Mouse (Mus musculus): ENCODE results near the gene Gpatch8. TPM values are rescaled to one million over a fixed set of nuclear protein-coding genes. Genes with fewer than 3 reads are reported as not detected.

Gene Gpatch8
- polyA plus RNA-seq (2014; fragmentation: Nextera tagmentation; extraction: Ambion mirVana) = 42.5 and 43.8 TPM in 2 replicates

- peaks cover 13% of the 10 kb centered on the region for H3K4me1 ChIP-seq (ENCODE audit: control insufficient read depth, insufficient read depth, low read length)
- H3K4me3 ChIP-seq (ENCODE audit: low read depth, low read length) = peak within 1 kb of the TSS; percentile 96
- DNase-seq (ENCODE audit: low spot score, missing footprints) = peak; percentile 100
- H3K27me3 ChIP-seq (ENCODE audit: control insufficient read depth, insufficient read depth, low read length) = no peaks in the 10 kb centered on the region
- peak within 1 kb of the TSS; percentile 83 for H3K4me2 ChIP-seq
- H3K9me3 ChIP-seq (ENCODE audit: control insufficient read depth, low read length) = no peaks in the 10 kb centered on the region
- peak within 1 kb of the TSS; percentile 96 for H3K27ac ChIP-seq (ENCODE audit: low read depth, low read length)
- 1% methylated on average over 50 of the region's 55 CpGs for WGBS
- ATAC-seq (ENCODE audit: low FRiP score) = peak; percentile 96
- peak within 1 kb of the TSS; percentile 99 for H3K9ac ChIP-seq (ENCODE audit: low read length)
- no peaks in the 10 kb centered on the region for H3K36me3 ChIP-seq (ENCODE audit: control insufficient read depth, insufficient read depth, low read length)
These were observed at the start of gene Gpatch8 for GRCm38 (mm10) chr11:102556031-102556715. TSS of gene Gpatch8 (minus strand) at chr11:102556392.

DNA sequence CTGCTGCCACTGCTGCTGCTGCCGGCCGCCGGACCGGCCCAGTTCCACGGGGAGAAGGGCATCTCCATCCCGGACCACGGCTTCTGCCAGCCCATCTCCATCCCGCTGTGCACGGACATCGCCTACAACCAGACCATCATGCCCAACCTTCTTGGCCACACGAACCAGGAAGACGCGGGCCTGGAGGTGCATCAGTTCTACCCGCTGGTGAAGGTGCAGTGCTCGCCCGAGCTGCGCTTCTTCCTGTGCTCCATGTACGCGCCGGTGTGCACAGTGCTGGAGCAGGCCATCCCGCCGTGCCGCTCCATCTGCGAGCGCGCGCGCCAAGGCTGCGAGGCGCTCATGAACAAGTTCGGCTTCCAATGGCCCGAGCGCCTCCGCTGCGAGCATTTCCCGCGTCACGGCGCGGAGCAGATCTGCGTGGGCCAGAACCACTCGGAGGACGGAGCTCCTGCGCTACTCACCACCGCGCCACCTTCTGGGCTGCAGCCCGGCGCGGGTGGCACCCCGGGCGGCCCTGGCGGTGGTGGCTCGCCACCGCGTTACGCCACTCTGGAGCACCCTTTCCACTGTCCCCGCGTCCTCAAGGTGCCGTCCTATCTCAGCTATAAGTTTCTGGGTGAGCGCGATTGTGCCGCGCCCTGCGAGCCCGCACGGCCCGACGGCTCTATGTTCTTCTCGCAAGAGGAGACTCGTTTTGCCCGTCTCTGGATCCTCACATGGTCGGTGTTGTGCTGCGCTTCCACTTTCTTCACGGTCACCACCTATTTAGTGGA is 48.8 kb upstream of the Gpatch8 start:
- under 1% methylated on average over 74 of the region's 74 CpGs for WGBS
- ATAC-seq (ENCODE audit: low FRiP score) = peak; percentile 22
- DNase-seq (ENCODE audit: low spot score, missing footprints) = peak; percentile 97

DNA sequence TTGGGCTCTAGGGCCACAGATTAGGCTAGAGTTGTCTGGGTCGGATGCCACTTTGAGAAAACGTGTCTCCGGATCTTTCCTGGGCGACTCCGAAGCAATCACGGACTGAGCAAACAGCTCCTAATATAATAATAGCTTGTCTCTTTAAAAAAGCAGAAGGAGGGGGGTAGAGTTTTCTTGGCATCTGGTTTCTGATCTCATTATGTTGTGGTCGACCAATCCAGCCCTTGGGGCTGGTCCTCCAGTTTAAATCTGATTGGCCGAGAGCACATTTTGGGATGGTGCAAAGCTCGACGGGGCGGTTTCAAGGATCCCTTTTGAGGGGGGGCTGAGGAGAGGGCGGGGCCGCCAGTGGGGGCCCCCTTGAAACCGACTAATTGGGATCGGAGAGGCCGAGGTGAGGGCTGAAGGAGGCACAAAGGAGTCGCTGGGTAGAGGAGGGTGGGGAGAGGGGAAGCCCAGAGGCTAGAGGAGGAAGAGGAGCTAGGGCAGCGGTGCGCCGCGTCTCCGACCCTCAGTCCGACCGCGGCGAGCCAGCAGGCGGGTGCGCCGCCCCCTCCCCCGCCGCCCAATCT is 47.9 kb upstream of the Gpatch8 start, which contains the start of gene Fzd2:
TSS of gene Fzd2 (plus strand) at position 387 of the 575 bp plus-strand sequence.
- ATAC-seq (ENCODE audit: low FRiP score) = peak; percentile 93
- peaks cover 29% of the 10 kb centered on the region for H3K4me1 ChIP-seq (ENCODE audit: control insufficient read depth, insufficient read depth, low read length)
- WGBS = under 1% methylated on average over 31 of the region's 31 CpGs

More for the DNA sequence above, 48.8 kb upstream of the Gpatch8 start:
- peaks cover 36% of the 10 kb centered on the region for H3K4me1 ChIP-seq (ENCODE audit: control insufficient read depth, insufficient read depth, low read length)
- peak overlapping the region; percentile 99 for H3K27ac ChIP-seq (ENCODE audit: low read depth, low read length)
- H3K9me3 ChIP-seq (ENCODE audit: control insufficient read depth, low read length) = no peaks in the 10 kb centered on the region
- peak overlapping the region; percentile 90 for H3K4me3 ChIP-seq (ENCODE audit: low read depth, low read length)
- H3K36me3 ChIP-seq (ENCODE audit: control insufficient read depth, insufficient read depth, low read length) = no peaks in the 10 kb centered on the region
- peak overlapping the region; percentile 91 for H3K4me2 ChIP-seq
- H3K27me3 ChIP-seq (ENCODE audit: control insufficient read depth, insufficient read depth, low read length) = peaks cover 4% of the 10 kb centered on the region; the same call in 1 of the 2 replicates
- H3K9ac ChIP-seq (ENCODE audit: low read length) = peak overlapping the region; percentile 97

GRCm38 (mm10) chr11:102603496-102603850 is 47.3 kb upstream of the Gpatch8 start:
- ATAC-seq (ENCODE audit: low FRiP score) = peak; percentile 74
- Histone ChIP-seq H3K27ac (ENCODE audit: low read depth, low read length) (peak overlapping the region; percentile 99), H3K4me1 (ENCODE audit: control insufficient read depth, insufficient read depth, low read length) (peaks cover 22% of the 10 kb centered on the region), H3K9ac (ENCODE audit: low read length) (peak overlapping the region; percentile 69), H3K9me3 (ENCODE audit: control insufficient read depth, low read length) (no peaks in the 10 kb centered on the region), H3K27me3 (ENCODE audit: control insufficient read depth, insufficient read depth, low read length) (peaks cover 4% of the 10 kb centered on the region; the same call in 1 of the 2 replicates), H3K36me3 (ENCODE audit: control insufficient read depth, insufficient read depth, low read length) (no peaks in the 10 kb centered on the region), H3K4me2 (peak overlapping the region; percentile 91), H3K4me3 (ENCODE audit: low read depth, low read length) (peak overlapping the region; percentile 90)
- DNase-seq (ENCODE audit: low spot score, missing footprints) = peak; percentile 98
- WGBS = 2% methylated on average over 10 of the region's 10 CpGs

More for the DNA sequence above, 47.9 kb upstream of the Gpatch8 start, which contains the start of gene Fzd2:
- Histone ChIP-seq H3K4me2 (peak within 1 kb of the TSS; percentile 91), H3K4me3 (ENCODE audit: low read depth, low read length) (peak within 1 kb of the TSS; percentile 90), H3K36me3 (ENCODE audit: control insufficient read depth, insufficient read depth, low read length) (no peaks in the 10 kb centered on the region), H3K27ac (ENCODE audit: low read depth, low read length) (peak within 1 kb of the TSS; percentile 99), H3K27me3 (ENCODE audit: control insufficient read depth, insufficient read depth, low read length) (peaks cover 4% of the 10 kb centered on the region; the same call in 1 of the 2 replicates), H3K9me3 (ENCODE audit: control insufficient read depth, low read length) (no peaks in the 10 kb centered on the region), H3K9ac (ENCODE audit: low read length) (peak within 1 kb of the TSS; percentile 97)
- peak; percentile 100 for DNase-seq (ENCODE audit: low spot score, missing footprints)

GRCm38 (mm10) chr11:102602816-102603495 is 46.8 kb upstream of the Gpatch8 start:
- Histone ChIP-seq H3K36me3 (ENCODE audit: control insufficient read depth, insufficient read depth, low read length) (no peaks in the 10 kb centered on the region), H3K9me3 (ENCODE audit: control insufficient read depth, low read length) (no peaks in the 10 kb centered on the region), H3K27ac (ENCODE audit: low read depth, low read length) (peak overlapping the region; percentile 99), H3K9ac (ENCODE audit: low read length) (peak overlapping the region; percentile 69), H3K4me3 (ENCODE audit: low read depth, low read length) (peak overlapping the region; percentile 90), H3K4me2 (peak overlapping the region; percentile 91), H3K4me1 (ENCODE audit: control insufficient read depth, insufficient read depth, low read length) (peaks cover 17% of the 10 kb centered on the region), H3K27me3 (ENCODE audit: control insufficient read depth, insufficient read depth, low read length) (peaks cover 4% of the 10 kb centered on the region; the same call in 1 of the 2 replicates)
- DNase-seq (ENCODE audit: low spot score, missing footprints) = peak; percentile 98
- WGBS = under 1% methylated on average over 13 of the region's 13 CpGs
- ATAC-seq (ENCODE audit: low FRiP score) = peak; percentile 8; the same call in 1 of the 2 replicates

- Histone ChIP-seq H3K4me3 (ENCODE audit: low read depth, low read length) (no peak overlapping the region), H3K4me2 (no peak overlapping the region), H3K36me3 (ENCODE audit: control insufficient read depth, insufficient read depth, low read length) (no peaks in the 10 kb centered on the region), H3K27me3 (ENCODE audit: control insufficient read depth, insufficient read depth, low read length) (no peaks in the 10 kb centered on the region; the same call in 1 of the 2 replicates), H3K4me1 (ENCODE audit: control insufficient read depth, insufficient read depth, low read length) (peaks cover 18% of the 10 kb centered on the region), H3K9me3 (ENCODE audit: control insufficient read depth, low read length) (no peaks in the 10 kb centered on the region), H3K9ac (ENCODE audit: low read length) (no peak overlapping the region), H3K27ac (ENCODE audit: low read depth, low read length) (no peak overlapping the region)
- WGBS = 83% methylated on average over 3 of the region's 3 CpGs
- peak; percentile 82 for DNase-seq (ENCODE audit: low spot score, missing footprints)
- no peak for ATAC-seq (ENCODE audit: low FRiP score)
These were observed 43.7 kb upstream of the Gpatch8 start for GRCm38 (mm10) chr11:102599912-102600311.

- Histone ChIP-seq H3K9me3 (ENCODE audit: control insufficient read depth, low read length) (no peaks in the 10 kb centered on the region), H3K36me3 (ENCODE audit: control insufficient read depth, insufficient read depth, low read length) (no peaks in the 10 kb centered on the region), H3K4me1 (ENCODE audit: control insufficient read depth, insufficient read depth, low read length) (peaks cover 16% of the 10 kb centered on the region), H3K27ac (ENCODE audit: low read depth, low read length) (peak overlapping the region; percentile 60), H3K4me3 (ENCODE audit: low read depth, low read length) (no peak overlapping the region), H3K4me2 (peak overlapping the region; percentile 15; the same call in 1 of the 2 replicates), H3K9ac (ENCODE audit: low read length) (peak overlapping the region; percentile 40), H3K27me3 (ENCODE audit: control insufficient read depth, insufficient read depth, low read length) (no peaks in the 10 kb centered on the region; the same call in 1 of the 2 replicates)
- WGBS = 3% methylated on average over 3 of the region's 4 CpGs
- ATAC-seq (ENCODE audit: low FRiP score) (peak; percentile 70; the same call in 1 of the 2 replicates), DNase-seq (ENCODE audit: low spot score, missing footprints) (peak; percentile 93)
These were observed 39.2 kb upstream of the Gpatch8 start for GRCm38 (mm10) chr11:102595341-102595820.

GRCm38 (mm10) chr11:102587554-102587953 is 31.4 kb upstream of the Gpatch8 start:
- ATAC-seq (ENCODE audit: low FRiP score) = no peak

More at GRCm38 (mm10) chr11:102587554-102587953, 31.4 kb upstream of the Gpatch8 start:
- peaks cover 2% of the 10 kb centered on the region; the same call in 1 of the 2 replicates for H3K9me3 ChIP-seq (ENCODE audit: control insufficient read depth, low read length)
- peaks cover 3% of the 10 kb centered on the region; the same call in 1 of the 2 replicates for H3K4me1 ChIP-seq (ENCODE audit: control insufficient read depth, insufficient read depth, low read length)
- peak; percentile 28 for DNase-seq (ENCODE audit: low spot score, missing footprints)
- no peak overlapping the region for H3K4me2 ChIP-seq
- H3K36me3 ChIP-seq (ENCODE audit: control insufficient read depth, insufficient read depth, low read length) = no peaks in the 10 kb centered on the region
- H3K4me3 ChIP-seq (ENCODE audit: low read depth, low read length) = no peak overlapping the region
- H3K27ac ChIP-seq (ENCODE audit: low read depth, low read length) = no peak overlapping the region
- H3K27me3 ChIP-seq (ENCODE audit: control insufficient read depth, insufficient read depth, low read length) = peaks cover 5% of the 10 kb centered on the region; the same call in 1 of the 2 replicates
- no peak overlapping the region for H3K9ac ChIP-seq (ENCODE audit: low read length)
- WGBS = 80% methylated on average over 3 of the region's 3 CpGs
